Mouse (Mus musculus): ENCODE measurements around the gene Pard3.

The Pard3 gene

DNA sequence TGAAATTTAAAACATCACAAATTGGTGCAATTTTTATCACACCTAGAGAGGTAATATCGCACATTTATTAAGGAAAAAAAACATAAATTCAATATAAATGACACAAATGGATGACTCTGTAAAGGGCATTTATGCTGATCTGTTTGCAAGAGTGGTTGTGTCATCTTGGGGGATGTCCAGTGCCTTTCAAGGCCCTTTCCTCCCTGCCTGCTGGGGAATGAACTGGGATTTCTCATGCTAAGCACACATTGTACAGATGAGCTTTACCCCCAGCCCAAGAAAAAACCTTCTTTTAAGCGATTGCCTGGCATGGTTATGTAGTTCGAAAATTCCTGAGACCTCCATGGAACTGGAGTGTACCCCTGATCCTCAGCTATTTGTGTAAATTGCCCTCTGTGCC, 280.7 kb downstream of the Pard3 start:
- no peak for DNase-seq (ENCODE audit: low spot score)

DNA sequence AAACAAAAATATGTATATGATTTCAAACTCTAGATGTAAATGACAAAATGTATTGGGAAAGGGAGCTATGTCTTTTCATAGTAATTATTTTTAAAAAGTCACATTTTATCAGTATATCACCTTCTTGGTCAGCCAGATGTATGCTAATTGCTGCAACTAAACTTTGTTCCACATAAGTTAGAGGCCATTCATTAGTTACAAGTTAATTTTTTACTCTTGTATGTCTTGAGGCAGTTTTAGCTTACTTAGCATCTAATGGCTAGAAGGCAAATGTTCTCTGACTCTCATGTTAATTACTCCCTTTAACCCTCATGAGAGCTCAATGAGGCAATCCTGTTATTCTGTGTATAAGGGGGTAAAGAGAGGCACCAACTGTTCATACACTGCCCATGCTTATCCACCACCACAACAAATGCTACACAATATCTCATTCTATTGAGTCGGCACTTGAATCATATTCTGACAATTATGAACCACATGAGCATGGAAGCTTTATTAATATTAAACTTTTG, 282.3 kb downstream of the Pard3 start:
- no peak for DNase-seq (ENCODE audit: low spot score)

GRCm38 (mm10) chr8:127347890-127348495, 284.3 kb downstream of the Pard3 start:
- DNase-seq (ENCODE audit: low spot score) = no peak

GRCm38 (mm10) chr8:127361796-127362195, 298.1 kb downstream of the Pard3 start:
- no peak for DNase-seq (ENCODE audit: low spot score)

- no peak for DNase-seq (ENCODE audit: low spot score)
These were observed 304.7 kb downstream of the Pard3 start for GRCm38 (mm10) chr8:127368347-127368746.

GRCm38 (mm10) chr8:127371326-127371949, 307.7 kb downstream of the Pard3 start:
- no peak for DNase-seq (ENCODE audit: low spot score)

- no peak for DNase-seq (ENCODE audit: low spot score)
These were observed 314.1 kb downstream of the Pard3 start for GRCm38 (mm10) chr8:127377775-127378174.

DNA sequence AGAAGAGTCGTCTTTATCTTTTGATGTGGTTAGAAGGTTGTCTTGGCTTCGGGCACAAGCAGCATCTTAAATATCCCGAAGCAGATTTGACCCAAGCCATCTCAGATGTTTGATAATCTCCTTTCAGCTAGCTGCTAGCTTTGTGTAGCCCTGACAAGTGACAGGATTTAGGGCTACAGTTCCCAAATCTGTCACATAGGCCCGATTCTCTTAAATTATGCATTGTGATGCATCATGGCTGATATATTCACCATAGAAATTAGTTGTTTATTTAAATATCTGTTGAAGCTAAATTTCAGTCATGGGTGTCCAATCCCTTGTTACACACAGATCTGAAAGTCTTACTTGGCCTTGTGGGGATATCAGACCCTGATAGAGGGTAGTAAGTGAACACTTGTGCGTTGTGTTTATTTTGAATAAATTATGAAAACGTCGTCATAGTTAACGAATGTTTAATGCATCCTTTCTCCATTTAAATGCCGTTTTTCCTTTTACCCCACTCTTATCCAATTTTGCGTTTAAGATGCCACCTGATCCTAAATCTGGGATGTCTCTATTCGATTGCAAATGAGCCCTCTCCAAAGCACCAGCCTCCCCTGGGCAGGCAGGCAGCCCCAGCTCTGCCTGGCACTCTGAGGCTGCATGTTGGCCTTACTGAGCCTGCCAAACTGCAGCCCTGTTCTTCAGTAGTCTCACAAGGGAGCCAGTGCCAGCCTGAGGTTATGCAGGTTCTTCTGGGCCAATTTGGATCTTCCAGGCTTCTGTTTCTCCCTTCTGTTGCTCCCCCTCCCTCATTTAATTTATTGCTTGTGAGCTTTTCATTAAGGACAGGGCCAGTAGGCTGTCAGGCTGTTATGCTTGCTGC, 315.5 kb downstream of the Pard3 start:
- DNase-seq (ENCODE audit: low spot score) = no peak

GRCm38 (mm10) chr8:127381259-127381658, 317.6 kb downstream of the Pard3 start:
- no peak for DNase-seq (ENCODE audit: low spot score)

DNA sequence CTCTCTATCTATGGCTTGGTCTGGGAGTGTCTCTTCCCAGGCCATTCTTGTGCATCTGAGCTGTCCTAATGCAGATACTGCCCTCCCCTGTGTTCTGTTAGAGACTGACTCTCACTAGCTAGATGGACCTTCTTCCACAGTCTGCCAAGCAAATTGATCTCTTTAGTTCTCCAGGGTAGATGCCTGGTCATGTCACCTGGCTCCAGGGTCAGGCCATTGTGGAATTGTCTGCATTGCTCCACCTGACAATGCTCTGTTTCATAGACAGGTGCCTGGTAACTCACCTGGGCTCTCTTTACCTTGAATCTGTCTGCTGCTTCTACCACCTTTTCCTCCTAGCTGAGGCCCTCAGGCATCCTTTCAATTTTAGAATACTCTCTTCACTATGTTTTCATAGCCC, 329.0 kb downstream of the Pard3 start:
- DNase-seq (ENCODE audit: low spot score) = no peak

GRCm38 (mm10) chr8:127395488-127395887, 331.8 kb downstream of the Pard3 start:
- no peak for DNase-seq (ENCODE audit: low spot score)

DNA sequence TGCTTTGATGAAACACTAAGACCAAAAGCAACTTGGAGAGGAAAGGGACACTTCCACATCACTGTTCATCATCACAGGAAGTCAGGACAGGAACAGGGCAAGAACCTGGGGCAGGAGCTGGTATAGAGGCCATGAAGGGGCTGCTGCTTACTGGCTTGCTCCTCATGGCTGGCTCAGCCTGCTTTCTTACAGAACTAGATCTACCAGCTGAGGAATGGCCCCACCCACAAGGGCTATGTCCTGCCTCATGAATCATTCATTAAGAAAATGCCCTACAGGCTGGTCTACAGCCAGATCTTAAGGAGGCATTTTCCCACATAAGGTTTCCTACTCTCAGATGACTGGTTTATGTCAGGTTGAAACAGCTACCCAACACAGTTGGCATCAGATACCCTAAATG, 342.1 kb downstream of the Pard3 start:
- DNase-seq (ENCODE audit: low spot score) = no peak

GRCm38 (mm10) chr8:127410606-127411005, 346.9 kb downstream of the Pard3 start:
- no peak for DNase-seq (ENCODE audit: low spot score)

- DNase-seq (ENCODE audit: low spot score) = no peak
These were observed 347.6 kb downstream of the Pard3 start for GRCm38 (mm10) chr8:127411190-127411848.

DNA sequence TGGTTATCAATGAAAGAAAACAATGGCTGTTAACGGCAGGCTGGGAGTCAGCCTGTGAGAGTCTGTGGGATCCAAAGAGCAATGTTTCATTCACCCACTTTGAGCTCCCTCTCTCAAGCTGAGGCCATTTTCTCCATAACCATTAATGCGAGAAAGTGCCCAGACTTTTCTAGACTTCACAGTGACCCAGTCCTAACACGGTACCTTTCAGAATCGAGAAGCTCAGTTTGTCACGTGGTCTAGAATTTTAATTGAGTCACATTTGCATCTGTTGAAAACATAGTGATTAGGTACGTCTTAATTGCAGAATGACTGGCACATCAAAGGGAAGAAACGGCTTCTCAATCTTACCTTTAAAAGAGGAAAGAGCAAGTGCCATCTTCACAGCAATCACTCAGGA, 359.3 kb downstream of the Pard3 start:
- DNase-seq (ENCODE audit: low spot score) = no peak

DNA sequence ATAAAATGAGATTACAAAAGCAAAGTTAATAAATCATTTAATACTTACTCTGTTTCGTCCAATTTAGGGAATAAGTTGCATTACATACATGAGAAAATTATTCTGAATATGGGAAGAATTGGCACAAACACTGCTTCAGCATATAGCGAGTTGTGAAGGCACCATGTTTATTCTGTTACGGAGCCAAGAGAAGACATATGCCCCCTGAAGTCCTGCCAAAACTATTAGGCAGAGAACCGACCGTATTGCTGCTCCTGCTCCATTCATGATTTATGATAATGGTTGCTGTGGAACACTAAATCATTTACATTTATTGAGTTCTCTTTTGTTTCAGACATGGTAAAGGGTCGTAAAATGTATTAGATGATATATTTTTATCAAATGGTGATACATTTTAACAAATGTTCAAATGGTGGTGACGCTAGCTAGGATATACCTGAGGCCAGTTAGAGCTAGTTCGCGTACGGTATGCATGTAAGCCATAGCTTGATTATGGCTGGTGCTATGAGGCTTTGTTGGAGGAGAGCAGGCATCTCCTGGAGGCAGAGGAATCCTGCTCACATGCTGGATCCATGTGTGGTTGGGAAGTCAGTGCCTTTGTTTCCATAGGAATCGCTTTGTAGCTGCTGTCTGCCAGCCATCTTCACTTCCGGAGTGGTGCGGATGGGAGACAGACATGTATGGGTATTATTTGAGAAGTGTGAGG, 360.7 kb downstream of the Pard3 start:
- no peak for DNase-seq (ENCODE audit: low spot score)

DNA sequence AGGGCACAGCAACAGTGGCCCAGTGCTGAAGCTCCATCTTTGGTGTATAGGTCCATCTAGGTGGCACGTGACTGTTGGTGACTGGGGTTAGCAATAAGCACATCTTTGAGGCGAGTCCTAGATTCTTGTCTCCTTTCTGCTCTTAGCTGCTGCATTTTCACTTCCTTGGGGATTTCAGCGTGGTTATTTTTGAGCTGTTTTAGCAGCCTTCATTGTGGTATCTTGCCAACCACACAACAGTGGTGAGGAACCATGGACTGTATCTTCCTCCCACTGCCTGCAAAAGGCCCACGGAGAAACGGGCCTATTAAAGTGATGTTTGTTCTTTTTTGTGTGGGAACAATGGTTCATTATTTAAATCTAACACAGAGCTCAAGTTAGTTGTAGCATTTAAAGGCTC, 363.2 kb downstream of the Pard3 start:
- no peak for DNase-seq (ENCODE audit: low spot score)

DNA sequence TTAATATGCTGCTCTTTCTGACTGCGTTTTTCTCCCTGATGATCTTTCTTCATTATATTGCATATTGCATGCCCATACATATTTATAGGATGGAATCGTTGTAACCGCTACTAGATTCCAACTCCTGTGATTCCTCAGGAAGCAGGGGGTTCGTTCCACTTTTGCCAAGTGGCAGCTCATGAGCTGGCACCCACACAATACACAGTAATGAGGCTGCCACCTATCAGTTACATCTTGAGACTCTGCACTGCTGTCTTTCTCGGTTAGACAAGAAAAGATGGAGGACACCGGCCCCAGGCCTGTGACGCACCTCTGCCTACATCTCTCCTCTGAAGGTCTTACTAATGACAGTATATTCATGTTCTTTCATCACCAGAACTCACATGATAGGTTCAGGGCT, 364.3 kb downstream of the Pard3 start:
- DNase-seq (ENCODE audit: low spot score) = no peak

DNA sequence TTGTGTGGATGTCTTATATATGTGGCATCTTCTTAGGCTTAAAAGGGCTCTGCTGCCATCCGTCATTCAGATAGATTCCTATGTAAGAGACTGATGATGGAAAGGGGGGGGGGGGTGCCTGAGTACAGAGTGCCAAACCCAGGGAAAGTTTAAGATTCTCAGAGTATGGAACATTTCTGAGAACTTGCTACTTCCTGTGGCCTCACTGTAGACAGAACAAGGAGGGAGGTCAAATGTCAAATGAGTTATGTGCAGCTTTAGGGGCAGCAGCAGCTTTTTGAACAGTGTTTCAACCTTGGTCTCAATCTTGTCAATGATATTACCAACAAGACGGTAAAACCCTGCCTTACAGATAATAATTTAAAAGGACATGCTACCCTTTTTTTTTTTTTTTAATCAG, 367.5 kb downstream of the Pard3 start:
- DNase-seq (ENCODE audit: low spot score) = no peak

DNA sequence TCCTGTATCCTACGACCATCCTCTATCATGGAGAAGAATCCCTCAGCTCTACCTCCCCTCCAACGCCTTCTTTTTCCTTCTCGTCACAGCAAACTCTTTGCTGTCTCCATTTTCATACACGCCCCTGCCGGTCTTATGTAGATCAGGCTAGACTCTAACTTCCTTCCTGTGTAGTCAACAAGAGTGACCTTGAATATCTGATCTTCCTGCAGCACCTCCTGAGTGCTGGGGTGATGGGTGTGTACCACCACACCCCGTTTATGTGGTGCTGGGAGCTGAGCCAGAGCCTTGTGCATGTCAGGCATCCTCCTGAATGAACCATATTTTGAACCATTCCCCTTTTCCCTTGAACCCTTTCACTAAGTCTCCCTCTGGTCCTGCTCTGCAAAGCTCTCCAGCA, 372.3 kb downstream of the Pard3 start:
- DNase-seq (ENCODE audit: low spot score) = no peak

- no peak for DNase-seq (ENCODE audit: low spot score)
These were observed 374.0 kb downstream of the Pard3 start for GRCm38 (mm10) chr8:127437613-127438235.

Measured in urinary bladder, postnatal 10 days (tissue).